Mouse (Mus musculus): ENCODE data around the gene Cep95. TPM values are rescaled to one million over a fixed set of nuclear protein-coding genes. Genes with fewer than 3 reads are reported as not detected.
"Not testable (repeated sequence)": the region's sequence is repeated elsewhere in the genome, so short reads cannot be mapped to it uniquely, and the experiment has no call there.

The Cep95 gene
- polyA plus RNA-seq, 1 experiment: 2.9 TPM

- WGBS: 95% methylated on average over 9 of the region's 9 CpGs
- peak; percentile 45 for TF ChIP-seq CTCF (IDR thresholded peaks at IDR 0.05; ENCODE audit: insufficient read depth, low read length)
- no peak for TF ChIP-seq POLR2A (IDR thresholded peaks at IDR 0.05; ENCODE audit: borderline replicate concordance, extremely low read depth, low read depth, low read length)
- Histone ChIP-seq H3K4me1 (ENCODE audit: control insufficient read depth, insufficient read depth, low read length) (no peaks in the 10 kb centered on the region; the same call in 1 of the 2 replicates), H3K4me3 (replicated peaks; ENCODE audit: extremely low read depth, low read depth, low read length) (no peak overlapping the region)
- DNase-seq: no peak
These were observed 18.7 kb upstream of the Cep95 start for GRCm38 (mm10) chr11:106770195-106770974.

GRCm38 (mm10) chr11:106773061-106773460 lies 16.0 kb upstream of the Cep95 start:
- WGBS: 92% methylated on average over 9 of the region's 9 CpGs
- no peak overlapping the region for H3K4me3 ChIP-seq (replicated peaks; ENCODE audit: extremely low read depth, low read depth, low read length)
- TF ChIP-seq CTCF (IDR thresholded peaks at IDR 0.05; ENCODE audit: insufficient read depth, low read length) (no peak), POLR2A (IDR thresholded peaks at IDR 0.05; ENCODE audit: borderline replicate concordance, extremely low read depth, low read depth, low read length) (no peak)
- H3K4me1 ChIP-seq (ENCODE audit: control insufficient read depth, insufficient read depth, low read length): no peaks in the 10 kb centered on the region; the same call in 1 of the 2 replicates
- no peak for DNase-seq

- DNase-seq: no peak
These were observed 12.1 kb upstream of the Cep95 start for GRCm38 (mm10) chr11:106776960-106777359.

GRCm38 (mm10) chr11:106777395-106777794 lies 11.7 kb upstream of the Cep95 start:
- Histone ChIP-seq H3K4me1 (ENCODE audit: control insufficient read depth, insufficient read depth, low read length) (peaks cover 10% of the 10 kb centered on the region), H3K4me3 (replicated peaks; ENCODE audit: extremely low read depth, low read depth, low read length) (no peak overlapping the region)
- no peak for TF ChIP-seq CTCF (IDR thresholded peaks at IDR 0.05; ENCODE audit: insufficient read depth, low read length)
- TF ChIP-seq POLR2A (IDR thresholded peaks at IDR 0.05; ENCODE audit: borderline replicate concordance, extremely low read depth, low read depth, low read length): no peak
- no peak for DNase-seq
- 66% methylated on average over 3 of the region's 3 CpGs for WGBS

More at GRCm38 (mm10) chr11:106776960-106777359, 12.1 kb upstream of the Cep95 start:
- no peak for TF ChIP-seq POLR2A (IDR thresholded peaks at IDR 0.05; ENCODE audit: borderline replicate concordance, extremely low read depth, low read depth, low read length)
- no peak for TF ChIP-seq CTCF (IDR thresholded peaks at IDR 0.05; ENCODE audit: insufficient read depth, low read length)
- 81% methylated on average over 4 of the region's 4 CpGs for WGBS
- Histone ChIP-seq H3K4me3 (replicated peaks; ENCODE audit: extremely low read depth, low read depth, low read length) (no peak overlapping the region), H3K4me1 (ENCODE audit: control insufficient read depth, insufficient read depth, low read length) (peaks cover 10% of the 10 kb centered on the region)

- no peak overlapping the region for H3K4me3 ChIP-seq (replicated peaks; ENCODE audit: extremely low read depth, low read depth, low read length)
- DNase-seq: no peak
- TF ChIP-seq CTCF (IDR thresholded peaks at IDR 0.05; ENCODE audit: insufficient read depth, low read length) (no peak), POLR2A (IDR thresholded peaks at IDR 0.05; ENCODE audit: borderline replicate concordance, extremely low read depth, low read depth, low read length) (no peak)
- 86% methylated on average over 7 of the region's 7 CpGs for WGBS
- H3K4me1 ChIP-seq (ENCODE audit: control insufficient read depth, insufficient read depth, low read length): peaks cover 10% of the 10 kb centered on the region
These were observed 10.9 kb upstream of the Cep95 start for GRCm38 (mm10) chr11:106778132-106778531.

GRCm38 (mm10) chr11:106778589-106779387 lies 10.3 kb upstream of the Cep95 start:
- Histone ChIP-seq H3K4me3 (replicated peaks; ENCODE audit: extremely low read depth, low read depth, low read length) (peak overlapping the region; percentile 83), H3K4me1 (ENCODE audit: control insufficient read depth, insufficient read depth, low read length) (peaks cover 14% of the 10 kb centered on the region)
- WGBS: 2% methylated on average over 39 of the region's 39 CpGs
- TF ChIP-seq POLR2A (IDR thresholded peaks at IDR 0.05; ENCODE audit: borderline replicate concordance, extremely low read depth, low read depth, low read length) (no peak), CTCF (IDR thresholded peaks at IDR 0.05; ENCODE audit: insufficient read depth, low read length) (no peak)
- DNase-seq: no peak

- TF ChIP-seq POLR2A (IDR thresholded peaks at IDR 0.05; ENCODE audit: borderline replicate concordance, extremely low read depth, low read depth, low read length): peak; percentile 97
- TF ChIP-seq CTCF (IDR thresholded peaks at IDR 0.05; ENCODE audit: insufficient read depth, low read length): no peak
- WGBS: under 1% methylated on average over 30 of the region's 30 CpGs
- Histone ChIP-seq H3K4me1 (ENCODE audit: control insufficient read depth, insufficient read depth, low read length) (peaks cover 14% of the 10 kb centered on the region), H3K4me3 (replicated peaks; ENCODE audit: extremely low read depth, low read depth, low read length) (peak within 1 kb of the TSS; percentile 83)
- DNase-seq: peak; percentile 91
These were observed 9.5 kb upstream of the Cep95 start, which contains the start of gene Polg2 for GRCm38 (mm10) chr11:106779388-106780088. TSS of gene Polg2 (minus strand) at chr11:106779537.

GRCm38 (mm10) chr11:106780089-106780425 lies 9.0 kb upstream of the Cep95 start:
- no peak for DNase-seq
- 66% methylated on average over 4 of the region's 4 CpGs for WGBS
- Histone ChIP-seq H3K4me3 (replicated peaks; ENCODE audit: extremely low read depth, low read depth, low read length) (no peak overlapping the region), H3K4me1 (ENCODE audit: control insufficient read depth, insufficient read depth, low read length) (peaks cover 14% of the 10 kb centered on the region)
- TF ChIP-seq POLR2A (IDR thresholded peaks at IDR 0.05; ENCODE audit: borderline replicate concordance, extremely low read depth, low read depth, low read length): no peak
- no peak for TF ChIP-seq CTCF (IDR thresholded peaks at IDR 0.05; ENCODE audit: insufficient read depth, low read length)

- WGBS: 66% methylated on average over 6 of the region's 6 CpGs
- TF ChIP-seq POLR2A (IDR thresholded peaks at IDR 0.05; ENCODE audit: borderline replicate concordance, extremely low read depth, low read depth, low read length) (no peak), CTCF (IDR thresholded peaks at IDR 0.05; ENCODE audit: insufficient read depth, low read length) (no peak)
- Histone ChIP-seq H3K4me1 (ENCODE audit: control insufficient read depth, insufficient read depth, low read length) (peaks cover 16% of the 10 kb centered on the region), H3K4me3 (replicated peaks; ENCODE audit: extremely low read depth, low read depth, low read length) (no peak overlapping the region)
- no peak for DNase-seq
These were observed 8.3 kb upstream of the Cep95 start for GRCm38 (mm10) chr11:106780590-106781220.

- H3K4me1 ChIP-seq (ENCODE audit: control insufficient read depth, insufficient read depth, low read length): peaks cover 16% of the 10 kb centered on the region
- DNase-seq; H3K4me3 ChIP-seq (replicated peaks; ENCODE audit: extremely low read depth, low read depth, low read length): not testable (repeated sequence)
- 78% methylated on average over 7 of the region's 7 CpGs for WGBS
These were observed 6.8 kb upstream of the Cep95 start for GRCm38 (mm10) chr11:106782271-106782670.

All from lung, adult 2 months (tissue).